In genomic region chr6:41113943-41114342, GRCm38 (mm10) we compare ENCODE assay signal across 21 mouse cellular contexts.
A peak's percentile ranks its signal among the peaks of the same experiment; 100 is the strongest.
DNase-seq lines count a peak whose midpoint lies in the region; ATAC-seq and TF ChIP-seq lines count a peak whose summit lies in the region.
"Had no signal": no experiment of that assay in that cellular context is flagged by ENCODE, and none has a peak within 500 bp of the region (broad histone marks: within the 10 kb centered on the region; RNA-seq: fewer than 3 reads in every experiment).

No protein-coding gene starts in this region.

- no peak overlapping the region for H3K4me2 ChIP-seq in liver, embryonic 12.5 days
- H3K4me2 ChIP-seq: heart, embryonic 12.5 days; midbrain, embryonic 12.5 days had no signal

- no peak overlapping the region for H3K4me3 ChIP-seq in G1E (ENCODE audit: low read depth, low read length)
- H3K4me3 ChIP-seq in liver, embryonic 12.5 days, result no peak overlapping the region
- H3K4me3 ChIP-seq in kidney, adult 2 months (ENCODE audit: insufficient read depth, low read depth, low read length), result no peak overlapping the region
- H3K4me3 ChIP-seq: heart, embryonic 12.5 days; midbrain, embryonic 12.5 days had no signal

- no peak overlapping the region for H3K9ac ChIP-seq in liver, embryonic 12.5 days
- H3K9ac ChIP-seq: forebrain, postnatal 0 days; heart, embryonic 12.5 days; midbrain, embryonic 12.5 days had no signal

- no peaks in the 10 kb centered on the region for H3K36me3 ChIP-seq in G1E (replicated peaks)
- no peaks in the 10 kb centered on the region for H3K36me3 ChIP-seq in liver, embryonic 12.5 days
- H3K36me3 ChIP-seq in kidney, adult 2 months (ENCODE audit: control insufficient read depth, insufficient read depth, low read length), result no peaks in the 10 kb centered on the region
- H3K36me3 ChIP-seq: heart, embryonic 12.5 days; midbrain, embryonic 12.5 days had no signal

- H3K27ac ChIP-seq in liver, embryonic 12.5 days, result no peak overlapping the region
- no peak overlapping the region for H3K27ac ChIP-seq in kidney, adult 2 months (ENCODE audit: insufficient read depth, low read depth, low read length)
- H3K27ac ChIP-seq: kidney, postnatal 0 days; midbrain, embryonic 12.5 days had no signal

- H3K27me3 ChIP-seq in G1E (ENCODE audit: insufficient read depth, low read length), result no peaks in the 10 kb centered on the region
- no peaks in the 10 kb centered on the region for H3K27me3 ChIP-seq in liver, embryonic 12.5 days (replicated peaks)
- H3K27me3 ChIP-seq in kidney, adult 2 months (replicated peaks; ENCODE audit: control insufficient read depth, insufficient read depth, low read length), result no peaks in the 10 kb centered on the region
- H3K27me3 ChIP-seq: heart, embryonic 12.5 days; midbrain, embryonic 12.5 days had no signal

- WGBS in liver, embryonic 12.5 days (ENCODE audit: insufficient replicate concordance), result 8% methylated on average over 1 of the region's 1 CpGs
- WGBS in kidney, adult 2 months, result 34% methylated on average over 1 of the region's 1 CpGs

- TF ChIP-seq CTCF in G1E (IDR thresholded peaks at IDR 0.05; ENCODE audit: low read depth, low read length), result no peak
- no peak for TF ChIP-seq CTCF in kidney, adult 2 months (conservative IDR thresholded peaks at IDR 0.05; ENCODE audit: insufficient read depth, insufficient read length, low read depth, low read length)

- peak; percentile 62 for DNase-seq in 416B (ENCODE audit: low read depth)
- no peak for DNase-seq in G1E (ENCODE audit: low spot score)
- DNase-seq in embryo, embryonic 11 days, result no peak
- DNase-seq in right cerebral cortex, postnatal 25 days, result no peak
- DNase-seq in kidney, adult 2 months, result no peak
- DNase-seq: adrenal gland, postnatal 10 days; cerebellum, adult 8-10 months; forebrain, postnatal 0 days; gastrocnemius, postnatal 25 days; heart, adult 18-20 months; heart, postnatal 10 days; kidney, adult 11 months; lung, adult 18-20 months; lung, postnatal 10 days; right cerebral cortex, postnatal 14 days; spleen, adult 18-20 months had no signal

- no peaks in the 10 kb centered on the region for H3K9me3 ChIP-seq in G1E (replicated peaks)
- no peaks in the 10 kb centered on the region for H3K9me3 ChIP-seq in liver, embryonic 12.5 days (replicated peaks)
- H3K9me3 ChIP-seq: heart, embryonic 12.5 days; midbrain, embryonic 12.5 days had no signal

- ATAC-seq in G1E (ENCODE audit: extremely low read depth, insufficient number of reproducible peaks, low FRiP score, poor library complexity, severe bottlenecking), result peak; percentile 59
- peak; percentile 76 for ATAC-seq in liver, embryonic 12.5 days
- peak; percentile 44 for ATAC-seq in megakaryocyte progenitor cell, adult 5-6 weeks (replicated peaks; ENCODE audit: poor library complexity)
- ATAC-seq: forebrain, postnatal 0 days had no signal

- H3K4me1 ChIP-seq in G1E (ENCODE audit: insufficient read depth, low read depth, low read length), result peaks cover 50% of the 10 kb centered on the region
- peaks cover 23% of the 10 kb centered on the region for H3K4me1 ChIP-seq in liver, embryonic 12.5 days
- no peaks in the 10 kb centered on the region for H3K4me1 ChIP-seq in kidney, adult 2 months (ENCODE audit: control insufficient read depth, insufficient read depth, low read length)
- H3K4me1 ChIP-seq: midbrain, embryonic 12.5 days had no signal

- TF ChIP-seq POLR2A in kidney, adult 2 months (IDR thresholded peaks at IDR 0.05; ENCODE audit: low read depth, low read length), result no peak
